Mouse (Mus musculus) ES-E14 (cell line): Measurements from ENCODE around the gene Syap1. TPM values are rescaled to one million over a fixed set of nuclear protein-coding genes. Genes with fewer than 3 reads are reported as not detected.
A peak's percentile ranks its signal among the peaks of the same experiment; 100 is the strongest.

ENCODE experiments used
- DNase-seq: peaks from one replicate; pipeline ENCODE4 v3.0.0-alpha.2; 2013; ENCODE audit warnings: low read depth, low spot score
- H3K27ac ChIP-seq: 2 replicates; pipeline ENCODE4 v1.5.1; 2012; ENCODE audit warnings: low read depth, mild to moderate bottlenecking, low read length, moderate library complexity, mixed read lengths; ENCODE audit not compliant: poor library complexity, insufficient read depth, severe bottlenecking
- H3K36me3 ChIP-seq: 2 replicates; pipeline ENCODE4 v1.6.1; 2012; ENCODE audit warnings: mild to moderate bottlenecking, low read length, moderate library complexity, mixed read lengths; ENCODE audit not compliant: control insufficient read depth, poor library complexity, insufficient read depth, severe bottlenecking
- H3K4me1 ChIP-seq, 2 experiments: fragments of 150-350 bp in 1 of 2; sonication (generic) in 1 of 2; 2 replicates each; pipeline ENCODE4 v1.6.1; 2012; ENCODE audit warnings: low read length in 2 of 2, mild to moderate bottlenecking in 1 of 2, mixed read lengths in 1 of 2; ENCODE audit not compliant: control insufficient read depth in 2 of 2, insufficient read depth in 2 of 2, poor library complexity in 1 of 2
- H3K4me3 ChIP-seq, 2 experiments: fragments of 150-350 bp in 1 of 2; sonication (generic) in 1 of 2; 2 replicates each; pipeline ENCODE4 v1.5.1; 2012; ENCODE audit warnings: low read length in 2 of 2, low read depth in 1 of 2, mild to moderate bottlenecking in 1 of 2, mixed read lengths in 1 of 2; ENCODE audit not compliant: insufficient read depth in 1 of 2, poor library complexity in 1 of 2, severe bottlenecking in 1 of 2
- H3K9ac ChIP-seq: 2 replicates; pipeline ENCODE4 v1.6.1; 2012; ENCODE audit warnings: low read depth, mild to moderate bottlenecking, low read length, mixed read lengths; ENCODE audit not compliant: poor library complexity, insufficient read depth, severe bottlenecking
- H3K9me3 ChIP-seq: fragments of 150-350 bp; sonication (generic); 2 replicates; pipeline ENCODE4 v1.6.1; 2012; ENCODE audit warnings: low read depth, mild to moderate bottlenecking, low read length; ENCODE audit not compliant: control insufficient read depth, insufficient read depth
- CHD2 ChIP-seq: IDR thresholded peaks from 2 replicates; pipeline ENCODE4 v1.6.1; 2014; ENCODE audit warnings: mild to moderate bottlenecking, low read depth, low read length, inconsistent platforms
- HCFC1 ChIP-seq: IDR thresholded peaks from 2 replicates; pipeline ENCODE4 v1.6.1; 2012; ENCODE audit warnings: low read length, inconsistent platforms, borderline replicate concordance; ENCODE audit not compliant: insufficient read depth
- MAFK ChIP-seq: IDR thresholded peaks from 2 replicates; pipeline ENCODE4 v1.6.1; 2014; ENCODE audit warnings: mild to moderate bottlenecking, low read depth, low read length, inconsistent platforms; ENCODE audit not compliant: insufficient read depth
- ZC3H11A ChIP-seq: IDR thresholded peaks from 2 replicates; pipeline ENCODE4 v1.6.1; 2012; ENCODE audit warnings: low read depth, mild to moderate bottlenecking, inconsistent platforms, low read length, borderline replicate concordance
- ZNF384 ChIP-seq: IDR thresholded peaks from 2 replicates; pipeline ENCODE4 v1.6.1; 2012; ENCODE audit warnings: low read depth, low read length, inconsistent platforms
- in situ Hi-C, 2 experiments: fragments of 600-800 bp; cut with MboI; formaldehyde crosslinking; loops; one replicate each; pipeline ENCODE4 v1.15.1; 2025; ENCODE audit warnings: low sequenced_read_pairs in 2 of 2, inconsistent platforms in 1 of 2; ENCODE audit not compliant: unreplicated experiment in 2 of 2
- total RNA-seq: library from RNA; depleted of rRNA; stranded (reverse); fragments of 300-350 nt; gene quantifications from 2 replicates; pipeline ENCODE4 v1.2.3, GENCODE M21; 2012

Gene Syap1
- total RNA-seq, 1 experiment = 11.8 TPM

DNA sequence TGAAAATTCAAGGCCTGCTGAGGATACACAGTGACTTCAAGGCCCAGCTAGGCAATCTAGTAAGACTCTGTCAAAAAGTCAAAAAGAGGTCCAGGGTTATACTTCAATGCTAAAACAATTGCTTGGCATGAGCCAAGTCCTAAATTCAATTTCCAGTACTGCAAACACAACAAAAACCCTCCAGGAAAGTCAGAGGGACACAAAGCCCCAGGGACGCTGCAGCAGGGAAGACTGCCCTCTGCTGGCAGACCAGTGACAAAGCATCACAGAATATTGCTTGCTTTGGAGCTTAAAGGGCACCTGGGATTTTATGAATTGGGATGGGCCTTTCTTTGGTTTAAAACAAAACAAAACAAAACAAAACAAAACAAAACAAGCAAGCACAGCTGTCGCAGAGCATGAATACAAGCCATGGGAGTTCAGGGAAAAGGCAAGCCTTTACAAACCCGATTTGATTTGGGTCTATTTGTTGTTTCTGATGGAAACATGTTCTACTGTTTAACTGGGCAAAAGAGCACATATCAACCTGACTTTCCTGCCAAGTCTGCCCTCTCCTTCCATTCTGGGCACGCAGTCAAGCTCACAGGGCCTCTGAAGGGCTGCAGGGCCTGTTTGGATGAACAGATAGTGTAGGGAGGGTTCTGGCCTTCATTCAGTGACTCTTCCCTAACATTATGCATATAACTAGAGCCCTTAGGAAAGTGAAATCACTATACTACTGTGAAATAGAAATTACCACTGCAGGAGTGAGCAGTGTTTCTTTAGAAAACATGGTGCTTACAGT lies 16.3 kb downstream of the Syap1 start:
- DNase-seq = no peak
- TF ChIP-seq CHD2 (no peak), ZNF384 (no peak), HCFC1 (no peak), ZC3H11A (no peak), MAFK (no peak)
- in situ Hi-C loops = no loop called here
- Histone ChIP-seq H3K9ac (no peak overlapping the region), H3K4me1 (no peaks in the 10 kb centered on the region), H3K9me3 (no peaks in the 10 kb centered on the region), H3K4me3 (no peak overlapping the region), H3K27ac (no peak overlapping the region), H3K36me3 (peaks cover 4% of the 10 kb centered on the region; the same call in 1 of the 2 replicates)

DNA sequence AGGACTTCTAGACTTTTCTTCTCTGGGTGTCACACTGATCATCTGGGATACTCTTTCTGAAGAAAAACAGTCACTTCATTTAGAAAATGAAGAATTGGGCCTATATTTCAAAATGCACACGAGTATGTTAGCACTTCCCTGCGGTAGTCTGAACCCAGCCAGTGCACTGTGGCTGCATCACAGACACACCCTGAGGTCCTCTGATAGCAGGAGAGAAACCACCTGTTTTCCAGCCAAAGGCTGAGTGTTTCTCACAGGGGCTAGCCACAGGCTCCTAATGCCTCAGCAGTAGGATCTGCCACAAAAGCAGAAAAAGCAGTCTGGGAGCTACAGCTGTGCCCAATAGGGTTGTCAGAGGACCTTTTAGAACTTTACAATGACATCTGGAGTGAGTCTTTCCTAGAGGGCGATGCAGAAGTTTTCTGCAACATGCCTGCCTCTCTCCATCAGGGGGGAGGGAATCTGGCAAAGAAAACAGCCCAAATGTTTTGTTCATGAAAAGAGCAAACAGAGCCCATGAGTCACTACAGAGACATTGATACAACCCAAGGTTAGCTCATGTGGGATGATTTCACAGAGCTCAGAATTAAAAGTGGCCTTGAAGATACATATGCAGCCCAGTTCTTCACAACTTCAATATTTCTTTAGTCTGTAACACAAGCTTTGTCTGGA lies 19.8 kb downstream of the Syap1 start:
- in situ Hi-C loops = no loop called here
- Histone ChIP-seq H3K27ac (no peak overlapping the region), H3K4me1 (no peaks in the 10 kb centered on the region), H3K9ac (no peak overlapping the region), H3K4me3 (no peak overlapping the region), H3K36me3 (peaks cover 4% of the 10 kb centered on the region; the same call in 1 of the 2 replicates), H3K9me3 (no peaks in the 10 kb centered on the region)
- DNase-seq = no peak
- TF ChIP-seq MAFK = no peak
- TF ChIP-seq CHD2 = no peak
- no peak for TF ChIP-seq ZC3H11A
- TF ChIP-seq ZNF384 = no peak
- TF ChIP-seq HCFC1 = no peak

DNA sequence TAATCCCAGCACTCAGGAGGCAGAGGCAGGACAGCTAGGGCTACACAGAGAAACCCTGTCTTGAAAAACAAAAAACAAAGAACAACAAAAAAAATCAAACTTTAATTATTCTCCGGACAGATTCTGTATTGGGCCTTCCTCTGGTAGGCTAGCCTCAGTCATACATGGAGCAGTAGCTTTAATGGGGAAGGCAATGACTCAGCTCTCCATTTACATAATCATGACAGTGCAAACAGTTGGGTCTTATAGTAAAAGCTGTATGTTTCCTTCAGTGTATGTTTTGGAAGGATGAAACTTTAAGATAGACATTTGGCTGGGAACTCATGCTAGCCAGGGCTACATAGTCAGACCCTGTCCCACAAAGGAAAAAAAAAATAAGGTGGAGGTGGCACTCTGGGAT lies 39.6 kb downstream of the Syap1 start:
- H3K4me3 ChIP-seq = no peak overlapping the region
- no peaks in the 10 kb centered on the region; a peak in 1 of 4 replicates for H3K4me1 ChIP-seq
- H3K27ac ChIP-seq = no peak overlapping the region
- no peak for DNase-seq
- in situ Hi-C loops = no loop called here
- no peaks in the 10 kb centered on the region for H3K9me3 ChIP-seq
- H3K36me3 ChIP-seq = no peaks in the 10 kb centered on the region
- no peak for TF ChIP-seq ZC3H11A
- 0 out of 2 replicates have a peak, but pooled peaks have one; percentile 49 for TF ChIP-seq MAFK
- no peak overlapping the region for H3K9ac ChIP-seq

DNA sequence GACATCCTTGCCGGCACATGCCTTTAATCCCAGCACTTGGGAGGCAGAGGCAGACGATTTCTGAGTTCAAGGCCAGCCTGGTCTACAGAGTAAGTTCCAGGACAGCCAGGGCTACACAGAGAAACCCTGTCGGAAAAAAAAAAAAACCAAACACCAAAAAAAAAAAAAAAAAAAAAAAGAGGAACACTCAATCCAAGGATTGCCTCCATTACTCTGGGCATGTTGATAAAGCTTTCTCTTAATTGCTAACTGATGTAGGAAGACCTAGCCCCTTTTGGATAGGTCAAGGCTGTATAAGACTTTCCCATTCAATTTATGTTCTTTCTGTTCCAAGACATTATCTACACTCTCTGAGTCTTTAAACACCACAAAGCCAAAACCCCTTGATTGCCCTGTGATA lies 42.7 kb downstream of the Syap1 start:
- DNase-seq = no peak
- Histone ChIP-seq H3K36me3 (no peaks in the 10 kb centered on the region), H3K9ac (no peak overlapping the region), H3K27ac (no peak overlapping the region), H3K4me3 (no peak overlapping the region), H3K9me3 (no peaks in the 10 kb centered on the region), H3K4me1 (no peaks in the 10 kb centered on the region; a peak in 1 of 4 replicates)
- in situ Hi-C loops = no loop called here
- TF ChIP-seq ZNF384 (no peak), ZC3H11A (no peak), HCFC1 (no peak), MAFK (no peak), CHD2 (no peak)
